ENCODE assay signal across 7 mouse cellular contexts in the genomic region with DNA sequence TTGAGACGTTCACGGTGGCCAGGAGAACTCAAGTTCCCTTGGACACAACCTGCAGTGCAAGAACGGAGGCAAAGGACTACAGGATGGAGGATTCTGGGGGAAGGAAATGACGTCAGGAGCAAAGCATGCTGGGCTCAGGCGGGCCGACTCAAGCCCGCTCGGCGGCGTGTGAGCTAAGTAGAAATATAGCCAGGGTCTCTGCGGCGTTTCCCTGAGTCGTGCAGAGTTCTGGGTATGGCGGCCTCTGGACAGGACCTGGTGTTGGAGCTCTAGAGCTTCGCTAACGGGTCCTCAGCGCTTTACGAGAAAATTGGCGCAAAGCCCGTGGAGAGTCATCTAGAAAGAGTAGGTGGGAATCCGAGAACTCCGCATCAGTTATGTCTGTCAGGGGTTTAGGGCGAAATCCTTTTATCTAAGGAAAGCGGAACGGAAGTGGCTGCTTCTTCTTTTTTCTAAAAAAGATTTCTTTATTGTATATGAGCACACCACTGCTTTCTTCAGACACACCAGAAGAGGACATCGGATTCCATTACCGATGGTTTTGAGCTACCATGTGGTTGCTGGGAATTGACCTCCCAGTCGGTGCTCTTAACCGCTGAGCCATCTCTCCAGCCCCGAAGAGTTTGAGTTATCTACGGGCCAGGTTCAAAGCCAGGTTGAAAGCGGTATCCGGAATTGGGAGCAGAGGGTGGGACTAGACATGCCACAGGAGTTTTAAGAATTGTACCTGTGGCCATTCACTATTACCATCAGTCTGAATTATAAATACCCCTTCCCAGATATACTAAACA. TPM values are rescaled to one million over a fixed set of nuclear protein-coding genes. Genes with fewer than 3 reads are reported as not detected.
DNase-seq lines count a peak whose midpoint lies in the region; ATAC-seq and TF ChIP-seq lines count a peak whose summit lies in the region.

TSS of gene Gemin6 (plus strand) at position 116 of the 791 bp plus-strand sequence.

- H3K27ac ChIP-seq in intestine, postnatal 0 days (ENCODE audit: low read depth, low read length), result peak within 1 kb of the TSS; percentile 51
- H3K27ac ChIP-seq in midbrain, embryonic 12.5 days (replicated peaks), result peak within 1 kb of the TSS; percentile 76
- peak within 1 kb of the TSS; percentile 80 for H3K27ac ChIP-seq in small intestine, adult 2 months (ENCODE audit: insufficient read depth, low read depth, low read length)

- under 1% methylated on average over 33 of the region's 33 CpGs for WGBS in intestine, postnatal 0 days
- WGBS in midbrain, embryonic 12.5 days, result under 1% methylated on average over 33 of the region's 33 CpGs
- under 1% methylated on average over 33 of the region's 33 CpGs for WGBS in small intestine, adult 2 months

- peak; percentile 83 for DNase-seq in adrenal gland, adult 8-10 months
- peak; percentile 89 for DNase-seq in embryo, embryonic 9.5 days (ENCODE audit: extremely low spot score)
- DNase-seq in gastrocnemius, postnatal 4 days (ENCODE audit: low spot score in 2 of 2), result peak; percentile 52 to 79
- DNase-seq in left cerebral cortex, postnatal 4 days, result peak; percentile 80

- peak within 1 kb of the TSS; percentile 72 for H3K4me3 ChIP-seq in intestine, postnatal 0 days (ENCODE audit: low read depth, low read length)
- peak within 1 kb of the TSS; percentile 63 for H3K4me3 ChIP-seq in midbrain, embryonic 12.5 days
- H3K4me3 ChIP-seq in small intestine, adult 2 months (ENCODE audit: low read depth, low read length), result peak within 1 kb of the TSS; percentile 94

- H3K36me3 ChIP-seq in intestine, postnatal 0 days (ENCODE audit: control insufficient read depth, insufficient read depth), result no peaks in the 10 kb centered on the region
- peaks cover 10% of the 10 kb centered on the region; the same call in 1 of the 2 replicates for H3K36me3 ChIP-seq in midbrain, embryonic 12.5 days
- H3K36me3 ChIP-seq in small intestine, adult 2 months (ENCODE audit: control insufficient read depth, insufficient read depth, low read length), result peaks cover 2% of the 10 kb centered on the region

- H3K9ac ChIP-seq in intestine, postnatal 0 days (ENCODE audit: low read depth, low read length), result peak within 1 kb of the TSS; percentile 64
- H3K9ac ChIP-seq in midbrain, embryonic 12.5 days (replicated peaks), result peak within 1 kb of the TSS; percentile 65

- TF ChIP-seq POLR2A in small intestine, adult 2 months (IDR thresholded peaks at IDR 0.05; ENCODE audit: low read depth, low read length), result peak; percentile 56

- no peak for TF ChIP-seq CTCF in intestine, postnatal 0 days (IDR thresholded peaks at IDR 0.05; ENCODE audit: low read depth)
- no peak for TF ChIP-seq CTCF in small intestine, adult 2 months (IDR thresholded peaks at IDR 0.05; ENCODE audit: extremely low read depth, insufficient read length, insufficient replicate concordance, low read depth, low read length)

- no peaks in the 10 kb centered on the region for H3K27me3 ChIP-seq in intestine, postnatal 0 days (replicated peaks; ENCODE audit: control insufficient read depth, insufficient read depth, low read length)
- H3K27me3 ChIP-seq in midbrain, embryonic 12.5 days, result no peaks in the 10 kb centered on the region
- H3K27me3 ChIP-seq in small intestine, adult 2 months (ENCODE audit: control insufficient read depth, insufficient read depth, low read length), result no peaks in the 10 kb centered on the region

- ATAC-seq in intestine, postnatal 0 days, result peak; percentile 95
- ATAC-seq in midbrain, embryonic 12.5 days (ENCODE audit: low FRiP score, low read depth), result peak; percentile 98

- intact Hi-C loops in left cerebral cortex, postnatal 4 days (cut with DNase I), result no loop called here

- H3K4me2 ChIP-seq in intestine, postnatal 0 days (replicated peaks; ENCODE audit: low read depth), result peak within 1 kb of the TSS; percentile 77
- H3K4me2 ChIP-seq in midbrain, embryonic 12.5 days (replicated peaks), result peak within 1 kb of the TSS; percentile 71

- H3K4me1 ChIP-seq in intestine, postnatal 0 days (replicated peaks; ENCODE audit: control insufficient read depth, insufficient read depth, low read length), result 0 out of 2 replicates have a peak, but pooled peaks cover 3% of the 10 kb centered on the region
- H3K4me1 ChIP-seq in midbrain, embryonic 12.5 days, result peaks cover 7% of the 10 kb centered on the region
- peaks cover 6% of the 10 kb centered on the region for H3K4me1 ChIP-seq in small intestine, adult 2 months (ENCODE audit: control insufficient read depth, insufficient read depth, insufficient read length, low read length)

- no peaks in the 10 kb centered on the region for H3K9me3 ChIP-seq in intestine, postnatal 0 days (ENCODE audit: control insufficient read depth)
- H3K9me3 ChIP-seq in midbrain, embryonic 12.5 days, result no peaks in the 10 kb centered on the region

RNA-seq across cellular contexts. Expression of gene Gemin6, which starts in this region (rescaled TPM):
- total RNA-seq in adrenal gland, adult 8-10 months (2022), result 10 to 100 TPM in 1 of 4 experiments, 1 to 10 TPM in 3; 6.9 to 10.9 (median 9.2) TPM
- total RNA-seq in gastrocnemius, postnatal 4 days (2021), result 1 to 10 TPM; 6.4 to 6.7 TPM
- 15.0 and 15.9 TPM in 2 replicates for polyA plus RNA-seq in intestine, postnatal 0 days (2015; fragmentation: Nextera tagmentation; extraction: Ambion mirVana)
- total RNA-seq in left cerebral cortex, postnatal 4 days (2021), result 1 to 10 TPM; 6.8 to 8.4 TPM
- polyA plus RNA-seq in midbrain, embryonic 12.5 days (2016; fragmentation: Nextera tagmentation; extraction: Ambion mirVana), result 31.6 and 33.1 TPM in 2 replicates
- polyA plus RNA-seq in small intestine, adult 2 months (2012; rRNA removed), result 0.62 and 1.2 TPM in 2 replicates

Comparison
In these comparisons a context has a peak if more than half of its experiments do, and no peak if none do; other contexts are left out.
1. Peak in every context shown above with its lines: DNase-seq, ATAC-seq, H3K4me3 ChIP-seq and H3K27ac ChIP-seq.